Mouse (Mus musculus) large intestine, adult 2 months (tissue): ENCODE data around the gene Mrgprb3. TPM values are rescaled to one million over a fixed set of nuclear protein-coding genes. Genes with fewer than 3 reads are reported as not detected.

Experiments
- DNase-seq: peaks from one replicate; pipeline ENCODE4 v3.0.0-alpha.2; 2012; ENCODE audit warnings: low read depth, low spot score
- WGBS: fragments of 180-500 bp; shearing (Covaris S2); methylation state at CpG from one replicate; pipeline ENCODE4 v1.1.7; 2018; 5-methylcytosine and 5-hydroxymethylcytosine counted together
- polyA plus RNA-seq: library from polyadenylated mRNA; depleted of rRNA; stranded (reverse); fragments of >200 nt; gene quantifications from 2 replicates; pipeline ENCODE4 v1.2.3, GENCODE M21; 2012; rRNA removed

Gene Mrgprb3
- polyA plus RNA-seq = not detected in 2 replicates

GRCm38 (mm10) chr7:48643711-48644110 is at the start of gene Mrgprb3:
TSS of gene Mrgprb3 (minus strand) at chr7:48643811.
- WGBS = 91% methylated on average over 2 of the region's 2 CpGs
- DNase-seq = no peak

Other genes starting within 250 kb of the Mrgprb3 start
- gene Mrgprb1, start 187.5 kb downstream of the Mrgprb3 start, polyA plus RNA-seq = not detected in 2 replicates
- gene Mrgprx2, start 144.5 kb downstream of the Mrgprb3 start, polyA plus RNA-seq = not detected in 2 replicates
- not detected in 2 replicates for gene Mrgprb2, start 85.7 kb downstream of the Mrgprb3 start, polyA plus RNA-seq
- gene Zdhhc13, start 145.2 kb upstream of the Mrgprb3 start, polyA plus RNA-seq = 22.8 and 24.3 TPM in 2 replicates
- not detected in 2 replicates for gene Csrp3, start 204.2 kb upstream of the Mrgprb3 start, polyA plus RNA-seq
- gene E2f8, start 237.8 kb upstream of the Mrgprb3 start, polyA plus RNA-seq = 7.4 and 12.1 TPM in 2 replicates